Mouse (Mus musculus): ENCODE data around the gene Arhgef2. TPM values are rescaled to one million over a fixed set of nuclear protein-coding genes. Genes with fewer than 3 reads are reported as not detected.
"Not testable (repeated sequence)": the region's sequence is repeated elsewhere in the genome, so short reads cannot be mapped to it uniquely, and the experiment has no call there.

The Arhgef2 gene
- total RNA-seq, 2 experiments from 2014 or later = 42.6 to 51.8 TPM

DNA sequence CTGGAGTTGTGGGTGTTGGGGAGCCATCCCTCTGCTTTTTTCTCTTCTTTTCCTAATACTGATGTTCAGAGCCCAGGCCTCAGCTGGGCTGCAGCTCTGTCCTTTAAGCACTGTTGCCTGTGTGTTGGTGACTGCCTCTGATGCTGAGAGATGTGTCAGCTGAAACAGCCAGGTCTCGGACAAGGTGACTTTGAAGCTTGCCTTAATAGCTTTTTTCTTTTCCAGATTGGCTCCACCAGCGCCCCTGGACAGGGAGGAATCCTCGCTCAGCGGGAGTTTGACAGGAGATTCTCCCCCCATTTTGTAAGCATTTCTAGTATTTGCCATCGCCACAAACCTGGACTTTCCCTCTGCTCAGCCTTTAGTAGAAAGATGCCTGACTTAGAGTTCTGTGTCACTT, 19.1 kb upstream of the Arhgef2 start:
- intact Hi-C loops (cut with DNase I) = no loop called here
- no peak for DNase-seq (ENCODE audit: low spot score)

DNA sequence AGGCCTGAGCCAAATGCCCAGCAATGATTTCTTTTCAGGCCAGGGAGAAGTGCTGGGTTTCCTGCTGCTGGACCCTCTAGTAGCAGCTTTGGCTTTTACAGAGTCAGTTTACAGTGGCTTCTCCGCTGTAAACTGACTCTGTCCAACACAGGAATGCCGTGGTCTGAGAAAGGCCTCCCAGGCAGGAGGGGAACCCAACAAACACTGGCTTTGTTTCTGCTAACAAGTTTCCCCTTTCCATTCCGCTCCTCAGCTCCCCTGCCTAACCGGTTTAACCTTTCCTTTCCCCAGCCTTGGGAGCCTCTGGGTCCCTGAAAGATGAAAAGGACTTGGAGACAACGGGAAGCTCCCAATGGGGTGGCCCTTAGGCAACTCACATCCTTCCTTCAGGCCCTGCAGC, 15.5 kb upstream of the Arhgef2 start:
- intact Hi-C loops (cut with DNase I) = no loop called here
- DNase-seq (ENCODE audit: low spot score) = no peak

DNA sequence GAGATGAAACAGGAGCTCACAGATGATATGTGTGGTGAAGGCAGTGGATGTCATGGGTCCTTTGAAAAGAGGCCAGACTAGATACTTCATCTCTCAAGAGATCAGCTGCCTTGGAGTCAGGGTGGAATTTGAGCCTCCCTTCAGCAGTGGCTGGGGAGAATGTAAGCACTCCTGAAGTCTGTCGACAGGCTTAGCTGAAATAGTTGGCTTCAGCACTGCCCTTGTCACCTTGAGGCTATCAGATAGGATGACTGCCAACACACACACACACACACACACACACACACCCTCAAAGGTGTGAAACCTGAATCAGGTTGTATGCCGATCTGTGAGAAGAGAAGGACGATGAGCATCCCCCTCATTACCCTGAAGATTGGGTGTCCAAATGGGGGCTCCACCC, 14.7 kb upstream of the Arhgef2 start:
- intact Hi-C loops (cut with DNase I) = no loop called here
- DNase-seq (ENCODE audit: low spot score) = no peak

- DNase-seq (ENCODE audit: low spot score) = no peak
- intact Hi-C loops (cut with DNase I) = loop anchor here (2.0 kb wide), 1 partner anchor 147 kb away; no protein-coding TSS in a partner anchor
These were observed 13.6 kb upstream of the Arhgef2 start for GRCm38 (mm10) chr3:88591950-88592731.

DNA sequence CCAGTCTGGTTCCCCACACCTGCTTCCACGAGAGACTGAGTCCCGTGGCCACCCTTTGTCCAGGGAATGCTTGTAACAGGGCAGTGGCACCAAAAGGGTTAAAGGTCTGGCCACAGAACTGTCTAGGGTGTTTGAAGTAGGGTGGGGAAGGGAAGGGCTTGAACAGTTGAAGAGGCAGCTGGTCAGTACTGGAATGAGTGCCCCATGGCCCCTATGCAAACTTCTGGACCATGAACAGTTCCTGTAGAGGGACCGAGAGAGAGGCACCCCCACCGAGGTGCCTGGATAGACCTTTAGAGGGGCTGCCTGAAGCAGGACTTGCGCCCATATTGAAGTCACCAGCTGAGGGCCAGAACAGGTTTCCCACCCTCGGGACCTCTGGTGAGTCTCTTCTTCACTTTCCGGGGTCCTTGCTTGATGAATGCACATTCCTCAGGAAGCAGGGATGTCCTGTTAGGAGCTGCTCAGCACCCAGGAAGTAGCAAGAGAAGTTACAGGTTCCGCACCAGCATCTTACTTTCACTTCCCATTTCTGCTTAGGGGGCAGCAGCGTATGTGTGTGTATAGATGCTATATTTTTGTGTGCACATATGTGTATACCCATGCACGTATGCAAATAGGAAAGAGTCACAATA, 12.7 kb upstream of the Arhgef2 start:
- intact Hi-C loops (cut with DNase I) = loop anchor here (2.0 kb wide), 1 partner anchor 146 kb away; no protein-coding TSS in a partner anchor
- no peak for DNase-seq (ENCODE audit: low spot score)

DNA sequence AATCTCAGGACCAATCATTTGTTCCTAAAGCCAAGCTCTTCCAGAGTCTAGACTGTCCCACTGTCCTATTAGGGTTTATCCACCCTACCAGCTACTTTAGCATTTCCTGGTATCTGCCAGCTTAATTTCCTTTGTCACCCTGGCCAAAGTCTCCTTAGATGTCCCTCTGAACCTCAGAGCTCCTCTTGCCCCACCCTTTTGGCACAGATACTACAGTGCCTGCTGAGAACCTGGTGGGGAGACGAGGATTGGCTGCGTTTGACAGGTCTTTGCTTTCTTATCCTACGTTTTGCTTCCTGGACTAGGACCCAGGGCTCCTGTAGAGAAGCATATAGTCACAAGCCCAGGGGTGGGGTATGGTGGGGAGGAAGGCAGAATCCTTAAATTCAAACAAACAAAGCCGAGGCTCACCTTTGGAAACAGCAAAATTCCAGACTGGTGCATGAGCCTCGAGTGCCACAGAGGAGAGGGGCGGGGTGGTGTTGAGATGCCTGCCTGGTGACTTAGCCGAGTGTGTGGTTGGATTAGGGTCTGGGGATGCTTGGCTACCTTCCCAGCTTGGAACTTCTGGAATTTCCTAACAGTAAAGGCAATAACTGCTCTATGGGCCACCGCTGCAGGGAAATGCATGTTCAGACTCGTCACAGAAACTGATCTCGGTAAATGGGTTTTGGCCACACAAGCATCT, 11.7 kb upstream of the Arhgef2 start:
- intact Hi-C loops (cut with DNase I) = loop anchor here (2.0 kb wide), 1 partner anchor 145 kb away; no protein-coding TSS in a partner anchor
- no peak for DNase-seq (ENCODE audit: low spot score)

- DNase-seq (ENCODE audit: low spot score); intact Hi-C loops (cut with DNase I): not testable (repeated sequence)
These were observed 9.2 kb upstream of the Arhgef2 start for GRCm38 (mm10) chr3:88596547-88596946.

GRCm38 (mm10) chr3:88602466-88602865, 3.3 kb upstream of the Arhgef2 start:
- no peak for DNase-seq (ENCODE audit: low spot score)
- intact Hi-C loops (cut with DNase I) = no loop called here

- intact Hi-C loops (cut with DNase I) = no loop called here
- peak; percentile 64 for DNase-seq (ENCODE audit: low spot score)
These were observed 2.0 kb upstream of the Arhgef2 start for GRCm38 (mm10) chr3:88603714-88604161.

GRCm38 (mm10) chr3:88604863-88605262, 903 bp upstream of the Arhgef2 start:
- no peak for DNase-seq (ENCODE audit: low spot score)
- intact Hi-C loops (cut with DNase I) = loop anchor here (5.0 kb wide), 2 partner anchors 82 to 132 kb away; partner anchors contain the start of gene Khdc4

DNA sequence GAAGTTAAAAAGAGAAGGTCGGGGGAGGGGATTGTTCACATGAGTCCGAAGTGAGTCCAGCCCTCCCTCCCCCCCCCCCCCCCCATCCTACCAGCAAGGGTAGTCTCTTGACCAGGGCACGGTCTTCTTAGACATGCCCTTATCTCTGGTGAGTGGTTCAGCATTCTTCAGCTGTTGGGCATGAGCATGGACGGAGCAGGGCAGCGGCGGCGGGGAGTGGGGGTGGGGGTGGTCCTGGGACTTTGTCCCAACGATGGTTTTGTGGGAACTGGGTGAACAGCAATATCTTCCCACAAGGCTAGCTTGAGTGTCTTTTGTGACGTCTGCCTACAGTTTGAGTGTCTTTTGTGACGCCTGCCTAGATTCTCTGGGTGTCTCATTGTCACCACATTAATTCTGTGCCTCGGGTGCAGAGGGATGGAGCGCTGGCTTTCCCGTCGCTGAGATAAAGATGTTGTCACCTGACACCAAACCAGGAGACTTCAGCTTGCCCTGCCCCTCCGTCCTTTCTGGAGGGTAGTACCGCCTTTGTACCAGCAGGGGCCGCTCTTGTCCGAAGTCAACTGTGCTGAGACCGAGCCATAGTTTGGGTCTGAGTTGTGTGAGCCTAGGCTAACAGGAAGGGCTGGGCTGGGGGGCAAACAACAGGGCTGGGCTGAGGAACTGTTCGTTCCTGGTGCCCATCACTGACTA, 1.4 kb downstream of the Arhgef2 start:
- intact Hi-C loops (cut with DNase I) = loop anchor here (2.0 to 5.0 kb wide), 4 partner anchors 26 to 130 kb away; partner anchors contain the start of gene Khdc4
- DNase-seq (ENCODE audit: low spot score) = peak; percentile 80

DNA sequence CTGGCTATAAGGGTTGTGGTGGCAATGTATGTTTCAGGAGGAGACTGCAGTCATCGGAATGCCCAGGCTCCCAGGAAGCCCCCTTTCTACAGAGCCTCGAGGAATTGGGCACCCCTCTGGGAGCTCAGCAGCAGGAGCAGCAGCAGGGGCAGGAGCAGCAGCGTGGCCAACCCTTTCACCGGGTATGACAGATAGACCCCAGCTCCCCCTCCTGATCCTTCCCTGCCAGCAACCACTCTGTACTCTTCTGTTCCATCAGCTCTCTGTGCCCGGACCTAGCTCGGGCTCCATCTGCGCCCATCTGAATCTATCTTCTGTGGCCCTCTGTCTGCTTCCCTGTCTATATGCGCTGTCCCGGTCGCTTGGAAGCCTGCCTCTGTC, 2.0 kb downstream of the Arhgef2 start:
- DNase-seq (ENCODE audit: low spot score) = no peak
- intact Hi-C loops (cut with DNase I) = loop anchor here (2.0 to 5.0 kb wide), 4 partner anchors 25 to 130 kb away; partner anchors contain the start of gene Khdc4

DNA sequence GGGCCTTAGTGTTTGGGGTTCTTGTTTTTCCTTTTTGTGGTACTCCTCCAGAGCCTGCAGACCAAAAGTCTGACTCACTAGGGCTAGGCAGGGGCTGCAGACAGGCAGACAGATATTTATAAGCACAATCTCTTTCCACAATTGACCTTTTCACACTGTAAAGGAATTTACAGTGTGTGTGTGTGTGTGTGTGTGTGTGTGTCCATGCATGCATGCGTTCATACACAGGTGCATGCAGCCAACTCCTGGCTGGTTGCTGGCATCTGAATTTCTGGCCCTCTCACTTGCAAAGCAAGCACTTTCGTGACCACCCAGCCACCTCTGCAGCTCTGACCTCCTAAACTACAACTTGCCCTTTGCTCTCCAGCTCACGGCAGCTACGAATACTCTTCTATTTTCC, 3.3 kb downstream of the Arhgef2 start:
- DNase-seq (ENCODE audit: low spot score) = no peak
- intact Hi-C loops (cut with DNase I) = loop anchor here (5.0 kb wide), 2 partner anchors 78 to 128 kb away; partner anchors contain the start of gene Khdc4

- no peak for DNase-seq (ENCODE audit: low spot score)
These were observed 8.7 kb downstream of the Arhgef2 start for GRCm38 (mm10) chr3:88614418-88614817.

DNA sequence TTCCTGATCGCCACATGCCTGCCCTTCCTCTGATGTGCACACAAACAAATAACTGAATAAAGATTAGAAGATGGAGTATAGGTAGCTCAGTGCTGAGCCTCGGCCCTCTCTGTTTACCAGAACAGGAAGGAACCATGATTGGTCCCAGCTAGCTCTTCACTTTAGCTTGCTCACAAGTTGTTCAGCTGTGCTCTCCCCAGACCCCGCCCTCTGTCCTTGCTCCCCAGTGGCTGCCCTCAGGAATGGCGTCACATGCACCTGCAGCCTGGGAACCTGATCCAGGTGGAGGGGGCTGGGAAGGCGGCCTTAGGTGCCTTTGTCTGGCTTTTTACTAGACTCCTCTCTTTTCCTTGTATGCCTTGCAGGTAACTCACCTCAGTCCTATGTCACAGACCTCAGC, 9.4 kb downstream of the Arhgef2 start:
- intact Hi-C loops (cut with DNase I) = no loop called here
- no peak for DNase-seq (ENCODE audit: low spot score)

More at GRCm38 (mm10) chr3:88614418-88614817, 8.7 kb downstream of the Arhgef2 start:
- intact Hi-C loops (cut with DNase I) = no loop called here

DNA sequence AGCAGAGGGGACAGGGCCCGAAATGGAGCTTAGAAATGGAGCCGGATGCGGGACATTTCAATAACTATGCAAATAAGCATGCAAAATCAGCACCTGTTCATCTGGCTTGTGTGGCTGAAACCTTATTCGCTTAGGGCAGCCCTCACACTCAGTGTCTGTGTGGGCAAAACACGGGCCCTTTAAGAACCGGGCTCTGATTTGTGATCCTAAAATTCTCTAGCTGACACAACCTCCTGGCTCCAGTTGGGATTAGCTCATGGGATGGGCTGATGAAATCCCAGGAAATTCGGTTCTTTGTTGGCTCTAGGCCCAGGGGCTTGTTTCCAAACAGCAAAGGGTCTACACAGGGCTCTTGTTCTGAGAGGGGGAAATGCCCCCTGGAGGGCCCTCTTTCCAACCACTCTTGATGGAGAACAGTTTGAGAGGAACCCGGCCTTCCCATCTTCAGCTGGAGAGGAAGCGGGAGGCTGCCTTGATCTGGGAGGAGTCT, 10.2 kb downstream of the Arhgef2 start:
- intact Hi-C loops (cut with DNase I) = no loop called here
- peak; percentile 73 for DNase-seq (ENCODE audit: low spot score)

GRCm38 (mm10) chr3:88616951-88617500, 11.3 kb downstream of the Arhgef2 start:
- DNase-seq (ENCODE audit: low spot score) = no peak
- intact Hi-C loops (cut with DNase I) = no loop called here

GRCm38 (mm10) chr3:88618074-88618871, 12.5 kb downstream of the Arhgef2 start:
- DNase-seq (ENCODE audit: low spot score) = no peak
- intact Hi-C loops (cut with DNase I) = no loop called here

Measured in heart, postnatal 25 days (tissue).